Mouse (Mus musculus): ENCODE data around the gene Lztfl1.
"Not testable (repeated sequence)": the region's sequence is repeated elsewhere in the genome, so short reads cannot be mapped to it uniquely, and the experiment has no call there.

Lztfl1 gene

DNA sequence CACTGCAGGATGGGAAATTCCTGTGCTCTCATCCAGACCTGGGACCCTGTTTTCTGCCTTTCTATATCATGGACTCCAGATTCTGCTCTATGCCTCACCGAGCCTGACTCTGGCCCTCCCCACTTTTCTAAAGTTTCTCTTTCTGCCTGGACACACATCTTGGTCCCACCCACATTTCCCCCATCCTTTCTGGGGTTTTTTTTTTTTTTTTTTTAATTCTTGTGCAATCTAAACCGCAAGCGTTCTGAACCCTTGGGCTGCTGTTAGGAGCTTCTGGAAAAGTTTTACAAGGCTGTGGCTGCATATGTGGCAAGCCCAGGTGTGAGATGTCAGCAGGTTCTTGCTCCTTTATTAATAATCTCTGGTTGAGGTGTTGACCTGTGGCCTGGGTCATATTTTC lies 33.8 kb downstream of the Lztfl1 start:
- DNase-seq (ENCODE audit: low spot score in 2 of 2), result no peak

GRCm38 (mm10) chr9:123679198-123679597 lies 38.3 kb downstream of the Lztfl1 start:
- DNase-seq (ENCODE audit: low spot score in 2 of 2), result no peak

- no peak for DNase-seq (ENCODE audit: low spot score in 2 of 2)
These were observed 39.0 kb downstream of the Lztfl1 start, which contains the start of the genes Ccr9 and Slc6a20a for GRCm38 (mm10) chr9:123678327-123679105. Gene Ccr9, plus strand, starts transcription at chr9:123678439. Gene Slc6a20a, minus strand, starts transcription at chr9:123678885.

GRCm38 (mm10) chr9:123665645-123666044 lies 51.9 kb downstream of the Lztfl1 start:
- DNase-seq (ENCODE audit: low spot score in 2 of 2), result peak; percentile 31 to 40

DNA sequence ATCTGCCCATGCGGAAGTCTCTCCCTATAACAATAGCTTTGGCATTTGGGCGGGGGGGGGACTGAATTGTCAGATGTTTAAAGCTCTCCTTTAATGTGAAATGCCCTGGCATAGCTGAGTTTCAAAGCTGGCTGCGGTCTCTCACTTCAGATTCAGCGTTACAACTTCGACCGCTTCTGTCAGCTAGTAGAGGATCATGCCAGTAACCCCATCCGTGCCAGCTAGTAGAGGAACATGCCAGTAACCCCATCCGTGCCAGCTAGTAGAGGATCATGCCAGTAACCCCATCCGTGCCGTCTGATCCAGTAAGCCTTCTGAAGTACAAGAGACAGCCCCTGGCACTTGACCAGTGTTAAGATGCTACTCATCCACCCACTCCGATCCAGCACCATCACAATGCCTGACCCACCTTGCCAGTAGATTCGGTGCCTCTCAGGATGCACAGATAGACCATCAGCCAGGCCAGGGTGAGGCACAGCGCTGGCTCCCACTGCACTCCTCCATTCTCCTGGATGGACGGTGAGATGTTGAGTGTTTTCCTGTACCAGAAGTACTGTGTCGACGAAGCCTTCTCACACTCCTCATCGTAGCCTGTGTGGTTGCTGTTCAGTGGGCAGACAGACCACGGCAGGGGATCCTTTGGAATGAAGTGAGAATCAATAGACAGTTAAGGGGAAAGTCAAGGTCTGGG lies 57.4 kb downstream of the Lztfl1 start:
- not testable (repeated sequence) for DNase-seq (ENCODE audit: low spot score in 2 of 2)

DNA sequence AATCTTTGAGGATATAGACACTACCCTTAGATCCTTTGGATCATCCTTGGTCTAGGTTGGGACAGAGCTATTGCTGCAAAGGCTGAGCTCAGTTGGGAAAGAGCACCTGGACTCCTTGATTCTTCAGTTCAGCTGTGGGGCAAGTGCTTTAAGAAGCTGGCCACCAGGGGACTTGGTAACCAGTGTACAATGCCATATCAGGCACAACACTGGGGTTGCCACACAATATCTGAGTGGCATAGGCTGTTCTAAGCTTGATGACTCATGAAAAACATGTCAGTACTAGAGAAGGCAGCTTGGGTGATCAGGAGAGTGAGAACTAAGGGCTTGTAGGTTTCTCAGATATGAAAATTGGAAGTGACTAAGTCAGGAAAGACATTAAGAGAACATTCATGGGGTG lies 58.5 kb downstream of the Lztfl1 start:
- no peak for DNase-seq (ENCODE audit: low spot score in 2 of 2)

GRCm38 (mm10) chr9:123657457-123657856 lies 60.0 kb downstream of the Lztfl1 start:
- DNase-seq (ENCODE audit: low spot score in 2 of 2), result no peak

GRCm38 (mm10) chr9:123651369-123651768 lies 66.1 kb downstream of the Lztfl1 start:
- no peak for DNase-seq (ENCODE audit: low spot score in 2 of 2)

DNA sequence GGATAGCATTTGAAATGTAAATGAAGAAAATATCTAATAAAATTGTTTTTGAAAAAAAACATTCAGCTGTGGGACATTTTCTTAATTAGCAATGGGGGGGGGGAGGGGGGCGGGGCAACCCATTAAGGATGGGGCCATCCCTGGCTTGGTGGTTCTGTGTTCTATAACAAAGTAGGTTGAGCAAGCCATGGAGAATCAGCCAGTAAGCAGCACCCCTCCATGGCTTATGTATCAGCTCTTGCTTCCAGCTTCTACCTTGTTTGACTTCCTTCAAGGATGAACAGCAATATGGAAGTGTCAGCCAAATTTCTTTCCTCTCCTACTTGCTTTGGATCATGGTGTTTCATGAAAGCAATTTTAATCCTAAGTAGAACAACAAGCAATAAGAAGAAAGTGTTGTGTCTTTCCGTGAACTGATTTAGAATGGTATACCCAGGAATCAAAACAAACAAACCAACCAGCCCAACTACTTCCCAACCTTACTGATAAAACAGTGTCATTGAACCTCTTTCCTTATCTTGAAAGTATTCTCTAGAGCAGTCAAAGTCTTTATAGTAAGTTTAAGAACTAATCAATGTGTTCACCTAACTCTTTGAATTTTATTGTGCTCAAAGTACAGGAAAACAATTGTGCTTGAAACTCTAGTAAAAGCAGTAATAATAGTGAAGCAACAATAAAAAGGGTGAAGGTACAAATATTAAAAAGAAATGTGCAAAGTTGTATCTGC lies 67.5 kb downstream of the Lztfl1 start:
- DNase-seq (ENCODE audit: low spot score in 2 of 2), result no peak

All from frontal cortex, postnatal 36 days (tissue).